Mouse (Mus musculus): ENCODE results near the gene Cdk5rap1. TPM values are rescaled to one million over a fixed set of nuclear protein-coding genes. Genes with fewer than 3 reads are reported as not detected.

Gene Cdk5rap1
- polyA plus RNA-seq (2015; fragmentation: Nextera tagmentation; extraction: Ambion mirVana), result 16.0 and 17.4 TPM in 2 replicates

- H3K27me3 ChIP-seq, result no peaks in the 10 kb centered on the region
- H3K9me3 ChIP-seq (replicated peaks), result no peaks in the 10 kb centered on the region
- peak within 1 kb of the TSS; percentile 83 for H3K4me2 ChIP-seq
- H3K36me3 ChIP-seq (ENCODE audit: poor library complexity, severe bottlenecking), result peaks cover 5% of the 10 kb centered on the region; the same call in 1 of the 2 replicates
- peak within 1 kb of the TSS; percentile 87 for H3K9ac ChIP-seq
- H3K4me3 ChIP-seq, result peak within 1 kb of the TSS; percentile 75
- 12% methylated on average over 9 of the region's 9 CpGs for WGBS
- H3K27ac ChIP-seq, result peak within 1 kb of the TSS; percentile 59
- H3K4me1 ChIP-seq, result peaks cover 9% of the 10 kb centered on the region
- peak; percentile 39; the same call in 1 of the 2 replicates for ATAC-seq
Observed at GRCm38 (mm10) chr2:154372842-154373500, at the start of gene Cdk5rap1. TSS of gene Cdk5rap1 (minus strand) at chr2:154373010.

- Histone ChIP-seq H3K9me3 (replicated peaks) (no peaks in the 10 kb centered on the region), H3K4me1 (peaks cover 39% of the 10 kb centered on the region), H3K36me3 (ENCODE audit: poor library complexity, severe bottlenecking) (no peaks in the 10 kb centered on the region), H3K27ac (peak overlapping the region; percentile 90), H3K4me3 (no peak overlapping the region), H3K4me2 (no peak overlapping the region), H3K27me3 (no peaks in the 10 kb centered on the region), H3K9ac (no peak overlapping the region)
- 65% methylated on average over 5 of the region's 5 CpGs for WGBS
- ATAC-seq, result no peak
Observed at GRCm38 (mm10) chr2:154422181-154422580, 49.4 kb upstream of the Cdk5rap1 start.

- no peaks in the 10 kb centered on the region for H3K9me3 ChIP-seq (replicated peaks)
- H3K4me1 ChIP-seq, result peaks cover 30% of the 10 kb centered on the region
- H3K4me3 ChIP-seq, result no peak overlapping the region
- ATAC-seq, result peak; percentile 86
- H3K36me3 ChIP-seq (ENCODE audit: poor library complexity, severe bottlenecking), result no peaks in the 10 kb centered on the region
- WGBS, result 15% methylated on average over 7 of the region's 7 CpGs
- H3K9ac ChIP-seq, result no peak overlapping the region
- H3K4me2 ChIP-seq, result no peak overlapping the region
- H3K27ac ChIP-seq, result peak overlapping the region; percentile 90
- no peaks in the 10 kb centered on the region for H3K27me3 ChIP-seq
Observed at GRCm38 (mm10) chr2:154420942-154421731, 48.3 kb upstream of the Cdk5rap1 start.

- H3K36me3 ChIP-seq (ENCODE audit: poor library complexity, severe bottlenecking), result no peaks in the 10 kb centered on the region
- peak overlapping the region; percentile 90 for H3K27ac ChIP-seq
- no peak overlapping the region for H3K4me2 ChIP-seq
- no peaks in the 10 kb centered on the region for H3K9me3 ChIP-seq (replicated peaks)
- H3K4me3 ChIP-seq, result no peak overlapping the region
- no peaks in the 10 kb centered on the region for H3K27me3 ChIP-seq
- peak; percentile 46; the same call in 1 of the 2 replicates for ATAC-seq
- 39% methylated on average over 9 of the region's 9 CpGs for WGBS
- H3K9ac ChIP-seq, result no peak overlapping the region
- H3K4me1 ChIP-seq, result peaks cover 26% of the 10 kb centered on the region
Observed at GRCm38 (mm10) chr2:154419631-154420515, 47.1 kb upstream of the Cdk5rap1 start.

- peaks cover 26% of the 10 kb centered on the region for H3K4me1 ChIP-seq
- H3K36me3 ChIP-seq (ENCODE audit: poor library complexity, severe bottlenecking), result no peaks in the 10 kb centered on the region
- H3K27me3 ChIP-seq, result no peaks in the 10 kb centered on the region
- 93% methylated on average over 7 of the region's 7 CpGs for WGBS
- H3K27ac ChIP-seq, result no peak overlapping the region
- H3K4me2 ChIP-seq, result no peak overlapping the region
- no peaks in the 10 kb centered on the region for H3K9me3 ChIP-seq (replicated peaks)
- no peak overlapping the region for H3K9ac ChIP-seq
- H3K4me3 ChIP-seq, result no peak overlapping the region
- ATAC-seq, result no peak
Observed at GRCm38 (mm10) chr2:154418001-154418400, 45.2 kb upstream of the Cdk5rap1 start.

GRCm38 (mm10) chr2:154417107-154417506 lies 44.3 kb upstream of the Cdk5rap1 start:
- WGBS, result 9% methylated on average over 3 of the region's 3 CpGs
- Histone ChIP-seq H3K4me1 (peaks cover 23% of the 10 kb centered on the region), H3K9me3 (replicated peaks) (no peaks in the 10 kb centered on the region)

GRCm38 (mm10) chr2:154412018-154412666 lies 39.3 kb upstream of the Cdk5rap1 start:
- peak; percentile 16; the same call in 1 of the 2 replicates for ATAC-seq
- Histone ChIP-seq H3K27ac (no peak overlapping the region), H3K9ac (no peak overlapping the region), H3K4me1 (peaks cover 9% of the 10 kb centered on the region), H3K27me3 (peaks cover 11% of the 10 kb centered on the region), H3K36me3 (ENCODE audit: poor library complexity, severe bottlenecking) (no peaks in the 10 kb centered on the region), H3K4me3 (no peak overlapping the region), H3K9me3 (replicated peaks) (no peaks in the 10 kb centered on the region), H3K4me2 (no peak overlapping the region)
- 68% methylated on average over 7 of the region's 7 CpGs for WGBS

More at GRCm38 (mm10) chr2:154417107-154417506, 44.3 kb upstream of the Cdk5rap1 start:
- no peak overlapping the region for H3K4me2 ChIP-seq
- H3K9ac ChIP-seq, result no peak overlapping the region
- ATAC-seq, result no peak
- no peak overlapping the region for H3K4me3 ChIP-seq
- no peaks in the 10 kb centered on the region for H3K27me3 ChIP-seq
- no peak overlapping the region for H3K27ac ChIP-seq
- H3K36me3 ChIP-seq (ENCODE audit: poor library complexity, severe bottlenecking), result no peaks in the 10 kb centered on the region

- H3K9ac ChIP-seq, result no peak overlapping the region
- H3K4me3 ChIP-seq, result no peak overlapping the region
- H3K9me3 ChIP-seq (replicated peaks), result no peaks in the 10 kb centered on the region
- H3K4me1 ChIP-seq, result peaks cover 18% of the 10 kb centered on the region
- H3K27me3 ChIP-seq, result peaks cover 17% of the 10 kb centered on the region
- no peaks in the 10 kb centered on the region for H3K36me3 ChIP-seq (ENCODE audit: poor library complexity, severe bottlenecking)
- ATAC-seq, result no peak
- H3K4me2 ChIP-seq, result no peak overlapping the region
- WGBS, result 69% methylated on average over 2 of the region's 2 CpGs
- no peak overlapping the region for H3K27ac ChIP-seq
Observed at GRCm38 (mm10) chr2:154410355-154410754, 37.5 kb upstream of the Cdk5rap1 start.

GRCm38 (mm10) chr2:154407643-154408445 lies 35.0 kb upstream of the Cdk5rap1 start, which contains the start of gene Snta1:
TSS of gene Snta1 (minus strand) at chr2:154408099.
- H3K27ac ChIP-seq, result no peak within 1 kb of the TSS
- peak; percentile 88 for ATAC-seq
- peak within 1 kb of the TSS; percentile 68 for H3K4me3 ChIP-seq

GRCm38 (mm10) chr2:154407063-154407642 lies 34.3 kb upstream of the Cdk5rap1 start:
- Histone ChIP-seq H3K4me2 (peak overlapping the region; percentile 78), H3K27ac (no peak overlapping the region), H3K9ac (peak overlapping the region; percentile 72), H3K27me3 (peaks cover 17% of the 10 kb centered on the region), H3K36me3 (ENCODE audit: poor library complexity, severe bottlenecking) (no peaks in the 10 kb centered on the region), H3K4me1 (peaks cover 28% of the 10 kb centered on the region), H3K4me3 (peak overlapping the region; percentile 68), H3K9me3 (replicated peaks) (no peaks in the 10 kb centered on the region)
- ATAC-seq, result no peak
- 36% methylated on average over 11 of the region's 11 CpGs for WGBS

More at GRCm38 (mm10) chr2:154407643-154408445, 35.0 kb upstream of the Cdk5rap1 start, which contains the start of gene Snta1:
- Histone ChIP-seq H3K9me3 (replicated peaks) (no peaks in the 10 kb centered on the region), H3K9ac (peak within 1 kb of the TSS; percentile 72), H3K36me3 (ENCODE audit: poor library complexity, severe bottlenecking) (no peaks in the 10 kb centered on the region), H3K27me3 (peaks cover 17% of the 10 kb centered on the region), H3K4me1 (peaks cover 24% of the 10 kb centered on the region), H3K4me2 (peak within 1 kb of the TSS; percentile 78)
- 2% methylated on average over 68 of the region's 84 CpGs for WGBS
